Mouse (Mus musculus) A20 (cell line): ENCODE results near the gene Lmcd1.

Experiments
- DNase-seq: peaks from one replicate; pipeline ENCODE4 v3.0.0-alpha.2; 2011; ENCODE audit warnings: low read depth, low spot score

Gene Lmcd1

GRCm38 (mm10) chr6:112359341-112359740, 85.8 kb downstream of the Lmcd1 start:
- no peak for DNase-seq

GRCm38 (mm10) chr6:112360676-112361075, 87.1 kb downstream of the Lmcd1 start:
- no peak for DNase-seq

- DNase-seq: peak; percentile 15
Measured at GRCm38 (mm10) chr6:112362349-112362958, 88.9 kb downstream of the Lmcd1 start.

- peak; percentile 46 for DNase-seq
Measured at GRCm38 (mm10) chr6:112364581-112364980, 91.0 kb downstream of the Lmcd1 start.

- no peak for DNase-seq
Measured at GRCm38 (mm10) chr6:112365294-112365693, 91.7 kb downstream of the Lmcd1 start.

GRCm38 (mm10) chr6:112373886-112374585, 100.5 kb downstream of the Lmcd1 start:
- DNase-seq: peak; percentile 36

GRCm38 (mm10) chr6:112375661-112376392, 102.3 kb downstream of the Lmcd1 start:
- DNase-seq: no peak

- DNase-seq: no peak
Measured at GRCm38 (mm10) chr6:112379054-112379453, 105.5 kb downstream of the Lmcd1 start.
